Mouse (Mus musculus): ENCODE results near the gene Snx9.

GRCm38 (mm10) chr17:5849421-5849910 is 8.3 kb downstream of the Snx9 start:
- TF ChIP-seq CTCF (IDR thresholded peaks at IDR 0.05; ENCODE audit: extremely low read depth, insufficient read depth, low read length) (no peak), POLR2A (IDR thresholded peaks at IDR 0.05; ENCODE audit: extremely low read depth, insufficient read depth, low read length) (no peak)
